In the genomic region with DNA sequence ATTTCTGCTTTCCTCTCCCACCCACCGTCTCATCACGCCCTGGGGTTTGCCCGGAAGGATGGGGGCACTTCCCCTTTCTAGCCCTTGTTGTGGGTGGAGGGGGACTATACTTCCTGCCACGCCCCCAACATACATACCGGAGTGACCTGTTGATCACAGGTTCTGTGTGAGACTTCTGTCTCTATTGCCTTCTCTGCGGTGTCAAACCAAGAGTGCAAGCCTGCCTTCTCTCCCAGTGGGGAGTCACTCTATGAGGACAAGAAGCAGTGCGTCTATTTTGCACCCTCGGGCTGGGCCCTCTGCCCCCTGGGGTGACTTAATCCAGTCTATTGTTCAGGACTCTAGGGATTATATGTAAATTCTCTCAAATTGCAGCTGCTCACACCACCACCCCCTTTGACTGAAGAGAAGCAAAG, we compare ENCODE assay signal across 7 mouse cellular contexts.
DNase-seq lines count a peak whose midpoint lies in the region; ATAC-seq and TF ChIP-seq lines count a peak whose summit lies in the region.

No protein-coding gene starts in this region.

- peak; percentile 42 for DNase-seq in ES-E14 (ENCODE audit: low read depth, low spot score)
- DNase-seq in c-Kit-positive CD71-negative TER-119-negative erythroid progenitor cells, embryonic 14.5 days (ENCODE audit: low read depth) = peak; percentile 43
- DNase-seq in limb, embryonic 14.5 days (ENCODE audit: low spot score) = no peak
- DNase-seq in neural tube, embryonic 11.5 days (ENCODE audit: low spot score) = no peak
- DNase-seq in ovary, postnatal 10 days (ENCODE audit: low spot score) = no peak
- no peak for DNase-seq in adrenal gland, adult 2 months
- DNase-seq in right cerebral cortex, postnatal 14 days = no peak

- no peak overlapping the region for H3K9ac ChIP-seq in ES-E14 (ENCODE audit: insufficient read depth, low read depth, low read length, poor library complexity, severe bottlenecking)
- H3K9ac ChIP-seq in limb, embryonic 14.5 days (ENCODE audit: low read depth, low read length, severe bottlenecking) = no peak overlapping the region
- H3K9ac ChIP-seq in neural tube, embryonic 11.5 days (ENCODE audit: low read length) = no peak overlapping the region

- H3K36me3 ChIP-seq in ES-E14 (ENCODE audit: control insufficient read depth, insufficient read depth, low read length, poor library complexity, severe bottlenecking) = no peaks in the 10 kb centered on the region
- H3K36me3 ChIP-seq in limb, embryonic 14.5 days (ENCODE audit: control insufficient read depth, insufficient read depth, low read length) = no peaks in the 10 kb centered on the region
- no peaks in the 10 kb centered on the region for H3K36me3 ChIP-seq in neural tube, embryonic 11.5 days (ENCODE audit: control insufficient read depth, insufficient read depth, low read length)

- no peaks in the 10 kb centered on the region for H3K9me3 ChIP-seq in ES-E14 (ENCODE audit: control insufficient read depth, insufficient read depth, low read depth, low read length)
- no peaks in the 10 kb centered on the region for H3K9me3 ChIP-seq in limb, embryonic 14.5 days (ENCODE audit: control insufficient read depth, low read length)
- no peaks in the 10 kb centered on the region for H3K9me3 ChIP-seq in neural tube, embryonic 11.5 days (ENCODE audit: control insufficient read depth, low read length)

- peak overlapping the region; percentile 38; the same call in 1 of the 2 replicates for H3K27ac ChIP-seq in ES-E14 (ENCODE audit: insufficient read depth, low read depth, low read length, poor library complexity, severe bottlenecking)
- H3K27ac ChIP-seq in limb, embryonic 14.5 days (replicated peaks; ENCODE audit: low read depth, low read length) = no peak overlapping the region
- H3K27ac ChIP-seq in neural tube, embryonic 11.5 days (ENCODE audit: low read depth, low read length) = no peak overlapping the region

- peaks cover 0 to 11% of the 10 kb centered on the region in 2 experiments; a peak in 2 of 4 replicates for H3K4me1 ChIP-seq in ES-E14 (ENCODE audit: control insufficient read depth in 2 of 2, insufficient read depth in 2 of 2, low read length in 2 of 2, poor library complexity in 1 of 2)
- peaks cover 18% of the 10 kb centered on the region for H3K4me1 ChIP-seq in limb, embryonic 14.5 days (ENCODE audit: control insufficient read depth, insufficient read depth, low read length)
- H3K4me1 ChIP-seq in neural tube, embryonic 11.5 days (ENCODE audit: control insufficient read depth, insufficient read depth, low read length) = peaks cover 16% of the 10 kb centered on the region

- in situ Hi-C loops in ES-E14 (cut with MboI; ENCODE audit: low sequenced_read_pairs in 2 of 2, unreplicated experiment in 2 of 2) = no loop called here

- no peak for TF ChIP-seq POLR2A in limb, embryonic 14.5 days (IDR thresholded peaks at IDR 0.05; ENCODE audit: borderline replicate concordance, extremely low read depth, insufficient read depth, insufficient read length)

- WGBS in limb, embryonic 14.5 days = 3% methylated on average over 8 of the region's 8 CpGs
- 5% methylated on average over 8 of the region's 8 CpGs for WGBS in neural tube, embryonic 11.5 days

- H3K4me3 ChIP-seq in ES-E14 (ENCODE audit: insufficient read depth in 1 of 2, low read depth in 1 of 2, low read length in 2 of 2, poor library complexity in 1 of 2, severe bottlenecking in 1 of 2) = no peak overlapping the region
- no peak overlapping the region for H3K4me3 ChIP-seq in limb, embryonic 14.5 days (replicated peaks; ENCODE audit: low read length)
- no peak overlapping the region for H3K4me3 ChIP-seq in neural tube, embryonic 11.5 days (ENCODE audit: low read depth, low read length)

- H3K4me2 ChIP-seq in limb, embryonic 14.5 days (replicated peaks; ENCODE audit: low read depth, low read length, severe bottlenecking) = peak overlapping the region; percentile 15; the same call in 1 of the 2 replicates
- H3K4me2 ChIP-seq in neural tube, embryonic 11.5 days (ENCODE audit: low read depth) = no peak overlapping the region

- no peak for ATAC-seq in limb, embryonic 14.5 days (ENCODE audit: low FRiP score, low read depth)
- 0 out of 2 replicates have a peak, but pooled peaks have one; percentile 23 for ATAC-seq in neural tube, embryonic 11.5 days (ENCODE audit: insufficient read depth, low FRiP score, low TSS enrichment)

- H3K27me3 ChIP-seq in limb, embryonic 14.5 days (ENCODE audit: control insufficient read depth, insufficient read depth, low read length) = no peaks in the 10 kb centered on the region
- H3K27me3 ChIP-seq in neural tube, embryonic 11.5 days (ENCODE audit: control insufficient read depth, insufficient read depth, low read length) = no peaks in the 10 kb centered on the region

TF ChIP-seq in ES-E14, 5 proteins besides CTCF, POLR2A, EP300 and RAD21:
- no peak for TF ChIP-seq ZNF384 (IDR thresholded peaks at IDR 0.05; ENCODE audit: low read depth, low read length)
- TF ChIP-seq MAFK (IDR thresholded peaks at IDR 0.05; ENCODE audit: insufficient read depth, low read depth, low read length) = no peak

Comparison
In these comparisons a context has a peak if more than half of its experiments do, and no peak if none do; other contexts are left out.
1. DNase-seq: peak in ES-E14 (single experiment) and c-Kit-positive CD71-negative TER-119-negative erythroid progenitor cells, embryonic 14.5 days (single experiment); none in limb, embryonic 14.5 days (single experiment), neural tube, embryonic 11.5 days (single experiment), ovary, postnatal 10 days (single experiment), adrenal gland, adult 2 months (single experiment) and right cerebral cortex, postnatal 14 days (single experiment).